ENCODE assay signal across 17 mouse cellular contexts in the genomic region with DNA sequence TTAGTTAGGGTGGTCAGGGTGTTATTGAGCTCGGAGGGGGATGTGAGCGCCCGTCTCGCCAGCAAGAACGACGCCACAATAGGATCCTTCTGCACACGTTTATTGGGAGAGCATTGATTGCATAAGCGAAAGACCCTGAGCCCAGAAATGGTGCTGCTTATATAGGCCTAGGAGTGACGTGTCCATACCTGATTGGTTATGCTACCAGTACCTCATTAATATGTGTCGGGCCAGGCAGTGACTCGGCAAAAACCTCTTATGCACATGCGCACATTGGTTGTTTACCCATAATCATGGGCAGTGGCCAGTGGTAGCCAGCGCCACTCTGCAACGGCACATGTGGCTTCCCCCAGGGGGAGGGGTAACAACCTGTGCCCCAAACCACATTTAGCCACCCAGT. TPM values are rescaled to one million over a fixed set of nuclear protein-coding genes. Genes with fewer than 3 reads are reported as not detected.
DNase-seq lines count a peak whose midpoint lies in the region; ATAC-seq and TF ChIP-seq lines count a peak whose summit lies in the region.
"Not testable (repeated sequence)": the region's sequence is repeated elsewhere in the genome, so short reads cannot be mapped to it uniquely, and the experiment has no call there.
"Had no signal": no experiment of that assay in that cellular context is flagged by ENCODE, and none has a peak within 500 bp of the region (broad histone marks: within the 10 kb centered on the region; RNA-seq: fewer than 3 reads in every experiment).

No protein-coding gene starts in this region.

- H3K4me1 ChIP-seq in brown adipose tissue, adult 24 weeks (ENCODE audit: control insufficient read depth, insufficient read depth, insufficient read length, low read length); intestine, embryonic 15.5 days (replicated peaks); limb, embryonic 11.5 days (ENCODE audit: control insufficient read depth, insufficient read depth, low read length); stomach, postnatal 0 days (replicated peaks; ENCODE audit: control insufficient read depth, insufficient read depth): not testable (repeated sequence)
- H3K4me1 ChIP-seq in liver, embryonic 14.5 days (replicated peaks; ENCODE audit: control insufficient read depth in 2 of 2, insufficient read depth in 2 of 2, low read length in 1 of 2), result peaks cover 7 to 14% of the 10 kb centered on the region in 2 experiments; a peak in 3 of 4 replicates
- peaks cover 45% of the 10 kb centered on the region for H3K4me1 ChIP-seq in megakaryocyte, embryonic 14.5 days

- TF ChIP-seq EP300 in liver, embryonic 14.5 days (IDR thresholded peaks at IDR 0.05; ENCODE audit: low read depth); stomach, postnatal 0 days (optimal IDR thresholded peaks at IDR 0.05): not testable (repeated sequence)

- DNase-seq in heart, adult 11 months, result peak; percentile 91
- DNase-seq in limb, embryonic 11.5 days (ENCODE audit: low spot score); liver, embryonic 14.5 days (ENCODE audit: low read depth in 3 of 3, low spot score in 3 of 3); stomach, postnatal 0 days (ENCODE audit: low spot score): not testable (repeated sequence)

- H3K4me2 ChIP-seq in intestine, embryonic 15.5 days (replicated peaks); limb, embryonic 11.5 days (ENCODE audit: low read depth, severe bottlenecking); stomach, postnatal 0 days (replicated peaks; ENCODE audit: low read depth): not testable (repeated sequence)
- peak overlapping the region; percentile 66 for H3K4me2 ChIP-seq in liver, embryonic 14.5 days (ENCODE audit: low read depth)

- not testable (repeated sequence) for H3K27me3 ChIP-seq in intestine, embryonic 15.5 days (replicated peaks); limb, embryonic 11.5 days (ENCODE audit: control insufficient read depth, insufficient read depth, low read length); liver, embryonic 14.5 days (ENCODE audit: control insufficient read depth, insufficient read depth, low read length); megakaryocyte, embryonic 14.5 days (replicated peaks); stomach, postnatal 0 days (ENCODE audit: control insufficient read depth, insufficient read depth, low read length)

- not testable (repeated sequence) for H3K9ac ChIP-seq in intestine, embryonic 15.5 days; limb, embryonic 11.5 days (ENCODE audit: low read length); liver, embryonic 14.5 days (replicated peaks); stomach, postnatal 0 days (ENCODE audit: low read length)

- H3K4me3 ChIP-seq in brown adipose tissue, adult 24 weeks (ENCODE audit: insufficient read depth, low read depth, low read length); intestine, embryonic 15.5 days (replicated peaks); limb, embryonic 11.5 days (ENCODE audit: low read depth, low read length); liver, embryonic 14.5 days (ENCODE audit: insufficient read depth in 1 of 2, low read depth in 2 of 2, low read length in 2 of 2); stomach, postnatal 0 days (ENCODE audit: low read depth, low read length): not testable (repeated sequence)
- peak overlapping the region; percentile 14 for H3K4me3 ChIP-seq in megakaryocyte, embryonic 14.5 days (replicated peaks)

- H3K9me3 ChIP-seq in intestine, embryonic 15.5 days; limb, embryonic 11.5 days (ENCODE audit: control insufficient read depth, low read length); liver, embryonic 14.5 days (ENCODE audit: control insufficient read depth, low read length); megakaryocyte, embryonic 14.5 days; stomach, postnatal 0 days (ENCODE audit: control insufficient read depth, low read length): not testable (repeated sequence)

- not testable (repeated sequence) for TF ChIP-seq CTCF in liver, embryonic 14.5 days (IDR thresholded peaks at IDR 0.05; ENCODE audit: low read depth); stomach, postnatal 0 days (IDR thresholded peaks at IDR 0.05; ENCODE audit: low read depth)

- 91% methylated on average over 14 of the region's 14 CpGs for WGBS in intestine, embryonic 15.5 days
- WGBS in limb, embryonic 11.5 days, result 90% methylated on average over 11 of the region's 14 CpGs
- WGBS in liver, embryonic 14.5 days (ENCODE audit: insufficient replicate concordance), result 83% methylated on average over 12 of the region's 14 CpGs
- 89% methylated on average over 11 of the region's 14 CpGs for WGBS in stomach, postnatal 0 days

- peak; percentile 14; the same call in 1 of the 2 replicates for ATAC-seq in intestine, embryonic 15.5 days
- ATAC-seq in limb, embryonic 11.5 days (ENCODE audit: insufficient number of reproducible peaks, low FRiP score, low TSS enrichment, low read depth), result 0 out of 2 replicates have a peak, but pooled peaks have one; percentile 3
- ATAC-seq in liver, embryonic 14.5 days (ENCODE audit: insufficient read depth), result peak; percentile 25; the same call in 1 of the 2 replicates
- peak; percentile 27; the same call in 1 of the 2 replicates for ATAC-seq in stomach, postnatal 0 days (ENCODE audit: low FRiP score, low TSS enrichment)

- peak overlapping the region; percentile 65; the same call in 1 of the 2 replicates for H3K27ac ChIP-seq in brown adipose tissue, adult 24 weeks (replicated peaks; ENCODE audit: low read depth, low read length)
- not testable (repeated sequence) for H3K27ac ChIP-seq in intestine, embryonic 15.5 days; limb, embryonic 11.5 days (replicated peaks; ENCODE audit: low read depth, low read length); liver, embryonic 14.5 days; stomach, postnatal 0 days (replicated peaks)

- H3K36me3 ChIP-seq in intestine, embryonic 15.5 days; limb, embryonic 11.5 days (ENCODE audit: control insufficient read depth, insufficient read depth, low read length); liver, embryonic 14.5 days (replicated peaks; ENCODE audit: control insufficient read depth, insufficient read depth, low read depth); megakaryocyte, embryonic 14.5 days (replicated peaks; ENCODE audit: low read length); stomach, postnatal 0 days (ENCODE audit: control insufficient read depth, insufficient read depth, low read length): not testable (repeated sequence)

RNA-seq across cellular contexts. Expression of gene Tut7, which starts 18.8 kb away (rescaled TPM):
- polyA plus RNA-seq in brown adipose tissue, adult 24 weeks (2012; ENCODE audit: insufficient read depth, insufficient read length, missing spikeins), result 33.9 and 51.0 TPM in 2 replicates
- polyA plus RNA-seq in intestine, embryonic 15.5 days (2015; fragmentation: Nextera tagmentation; extraction: Ambion mirVana), result 41.7 and 43.6 TPM in 2 replicates
- polyA plus RNA-seq in limb, embryonic 11.5 days (2014; fragmentation: Nextera tagmentation; extraction: Ambion mirVana), result 44.4 and 53.2 TPM in 2 replicates
- 21.7 and 40.3 TPM in 2 replicates for polyA plus RNA-seq in liver, embryonic 14.5 days (2012; rRNA removed)
- polyA plus RNA-seq in liver, embryonic 14.5 days (2014; fragmentation: Nextera tagmentation; extraction: Ambion mirVana), result 45.3 and 47.0 TPM in 2 replicates
- 4.3 and 11.4 TPM in 2 replicates for polyA plus RNA-seq in megakaryocyte, embryonic 14.5 days (2012; ENCODE audit: insufficient read depth, low replicate concordance)
- polyA plus RNA-seq in stomach, postnatal 0 days (2015; fragmentation: Nextera tagmentation; extraction: Ambion mirVana), result 29.1 and 31.6 TPM in 2 replicates

RNA-seq across cellular contexts. Expression of gene Gm49354, which starts 59.7 kb away (rescaled TPM):
- not detected in 2 replicates for polyA plus RNA-seq in brown adipose tissue, adult 24 weeks (2012; ENCODE audit: insufficient read depth, insufficient read length, missing spikeins)
- not detected in 2 replicates for polyA plus RNA-seq in intestine, embryonic 15.5 days (2015; fragmentation: Nextera tagmentation; extraction: Ambion mirVana)
- polyA plus RNA-seq in limb, embryonic 11.5 days (2014; fragmentation: Nextera tagmentation; extraction: Ambion mirVana), result not detected in 2 replicates
- 0.35 TPM in 1 of 2 replicates, not detected in the other for polyA plus RNA-seq in liver, embryonic 14.5 days (2012; rRNA removed)
- not detected in 2 replicates for polyA plus RNA-seq in liver, embryonic 14.5 days (2014; fragmentation: Nextera tagmentation; extraction: Ambion mirVana)
- polyA plus RNA-seq in megakaryocyte, embryonic 14.5 days (2012; ENCODE audit: insufficient read depth, low replicate concordance), result 8.0 and 26.4 TPM in 2 replicates
- polyA plus RNA-seq in stomach, postnatal 0 days (2015; fragmentation: Nextera tagmentation; extraction: Ambion mirVana), result not detected in 2 replicates
- polyA plus RNA-seq: CD4-positive, CD25-positive, alpha-beta regulatory T cell, adult 4 months; embryonic facial prominence, embryonic 11.5 days; embryonic facial prominence, embryonic 15.5 days; forebrain, embryonic 10.5 days; forebrain, postnatal 0 days; gonadal fat pad, adult 2 months; heart, embryonic 13.5 days; heart, postnatal 0 days; hindbrain, embryonic 11.5 days; hindbrain, postnatal 0 days had no signal
